Mouse (Mus musculus): ENCODE data around the gene Coil. TPM values are rescaled to one million over a fixed set of nuclear protein-coding genes. Genes with fewer than 3 reads are reported as not detected.
"Not testable (repeated sequence)": the region's sequence is repeated elsewhere in the genome, so short reads cannot be mapped to it uniquely, and the experiment has no call there.

The Coil gene
- total and polyA plus RNA-seq, 3 experiments = 28.5 to 37.4 (median 35.4) TPM

- DNase-seq (ENCODE audit: extremely low read depth); H3K9me3 ChIP-seq (replicated peaks; ENCODE audit: low read length); H3K27me3 ChIP-seq (replicated peaks); H3K4me3 ChIP-seq (replicated peaks in 1 of 3; ENCODE audit: low read depth in 2 of 3, low read length in 2 of 3, poor library complexity in 1 of 3); dilution Hi-C loops (cut with MboI; ENCODE audit: extremely low pct_ligation_motif_present, extremely low pct_unique_long_range_greater_than_20kb, low sequenced_read_pairs); H3K9ac ChIP-seq (ENCODE audit: insufficient read depth, low read depth); H3K4me2 ChIP-seq (ENCODE audit: insufficient read depth, low read depth, poor library complexity, severe bottlenecking); H3K27ac ChIP-seq (ENCODE audit: insufficient read depth, low read depth): not testable (repeated sequence)
- H3K36me3 ChIP-seq (replicated peaks in 1 of 2; ENCODE audit: control insufficient read depth in 1 of 2, insufficient read depth in 1 of 2, low read length in 1 of 2) = peaks cover 0 to 14% of the 10 kb centered on the region in 2 experiments
- peak in 1 of 2 experiments; percentile 45; a peak in 2 of 4 replicates for TF ChIP-seq CTCF (conservative IDR thresholded peaks at IDR 0.05 in 1 of 2, IDR thresholded peaks at IDR 0.05 in 1 of 2; ENCODE audit: low read depth in 2 of 2, low read length in 2 of 2)
- in situ Hi-C loops (cut with MboI; ENCODE audit: low pct_ligation_motif_present, low pct_unique_long_range_greater_than_20kb, low sequenced_read_pairs) = loop anchor here (10.0 kb wide), 1 partner anchor 307 kb away; the partner anchor contains the start of gene Nog
- peaks cover 24% of the 10 kb centered on the region for H3K79me2 ChIP-seq (replicated peaks; ENCODE audit: control insufficient read depth, extremely low read depth, insufficient read depth, poor library complexity, severe bottlenecking)
- peaks cover 15 to 55% of the 10 kb centered on the region in 2 experiments for H3K4me1 ChIP-seq (ENCODE audit: control insufficient read depth in 1 of 2, insufficient read depth in 2 of 2)
Observed at GRCm38 (mm10) chr11:88997343-88997742, 27.3 kb downstream of the Coil start.

GRCm38 (mm10) chr11:88998406-88998805 is 28.4 kb downstream of the Coil start:
- Histone ChIP-seq H3K79me2 (replicated peaks; ENCODE audit: control insufficient read depth, extremely low read depth, insufficient read depth, poor library complexity, severe bottlenecking) (peaks cover 34% of the 10 kb centered on the region), H3K36me3 (replicated peaks in 1 of 2; ENCODE audit: control insufficient read depth in 1 of 2, insufficient read depth in 1 of 2, low read length in 1 of 2) (peaks cover 0 to 23% of the 10 kb centered on the region in 2 experiments), H3K27ac (ENCODE audit: insufficient read depth, low read depth) (no peak overlapping the region), H3K4me1 (ENCODE audit: control insufficient read depth in 1 of 2, insufficient read depth in 2 of 2) (peaks cover 23 to 61% of the 10 kb centered on the region in 2 experiments), H3K4me2 (ENCODE audit: insufficient read depth, low read depth, poor library complexity, severe bottlenecking) (peak overlapping the region; percentile 72; the same call in 1 of the 2 replicates), H3K27me3 (replicated peaks) (no peaks in the 10 kb centered on the region), H3K9ac (ENCODE audit: insufficient read depth, low read depth) (no peak overlapping the region), H3K9me3 (replicated peaks; ENCODE audit: low read length) (no peaks in the 10 kb centered on the region), H3K4me3 (replicated peaks in 1 of 3; ENCODE audit: low read depth in 2 of 3, low read length in 2 of 3, poor library complexity in 1 of 3) (peak overlapping the region in 1 of 3 experiments; percentile 85)
- no peak for DNase-seq (ENCODE audit: extremely low read depth)
- TF ChIP-seq POLR2AphosphoS2 (IDR thresholded peaks at IDR 0.05; ENCODE audit: low read depth, low read length) (no peak), MXI1 (IDR thresholded peaks at IDR 0.05; ENCODE audit: low read depth, low read length) (no peak), SIN3A (IDR thresholded peaks at IDR 0.05; ENCODE audit: low read length) (no peak), ETS1 (conservative IDR thresholded peaks at IDR 0.05; ENCODE audit: low read depth, low read length) (no peak), JUN (IDR thresholded peaks at IDR 0.05; ENCODE audit: insufficient read depth, low read depth, low read length) (no peak), EP300 (IDR thresholded peaks at IDR 0.05; ENCODE audit: low read length) (no peak), NELFE (IDR thresholded peaks at IDR 0.05; ENCODE audit: low read depth, low read length) (no peak)
- in situ Hi-C loops (cut with MboI; ENCODE audit: low pct_ligation_motif_present, low pct_unique_long_range_greater_than_20kb, low sequenced_read_pairs) = loop anchor here (10.0 kb wide), 1 partner anchor 306 kb away; the partner anchor contains the start of gene Nog
- dilution Hi-C loops (cut with MboI; ENCODE audit: extremely low pct_ligation_motif_present, extremely low pct_unique_long_range_greater_than_20kb, low sequenced_read_pairs) = no loop called here

GRCm38 (mm10) chr11:88998974-88999722 is 29.1 kb downstream of the Coil start, which contains the start of gene Trim25:
Trim25 (plus strand) TSS chr11:88999376.
- peak within 1 kb of the TSS; percentile 76 to 85 (median 84) for H3K4me3 ChIP-seq (replicated peaks in 1 of 3; ENCODE audit: low read depth in 2 of 3, low read length in 2 of 3, poor library complexity in 1 of 3)
- in situ Hi-C loops (cut with MboI; ENCODE audit: low pct_ligation_motif_present, low pct_unique_long_range_greater_than_20kb, low sequenced_read_pairs) = loop anchor here (10.0 kb wide), 1 partner anchor 306 kb away; the partner anchor contains the start of gene Nog
- dilution Hi-C loops (cut with MboI; ENCODE audit: extremely low pct_ligation_motif_present, extremely low pct_unique_long_range_greater_than_20kb, low sequenced_read_pairs) = no loop called here
- peak within 1 kb of the TSS; percentile 50 for H3K9ac ChIP-seq (ENCODE audit: insufficient read depth, low read depth)
- H3K79me2 ChIP-seq (replicated peaks; ENCODE audit: control insufficient read depth, extremely low read depth, insufficient read depth, poor library complexity, severe bottlenecking) = peaks cover 37% of the 10 kb centered on the region
- peak within 1 kb of the TSS; percentile 7 for H3K27ac ChIP-seq (ENCODE audit: insufficient read depth, low read depth)
- peak within 1 kb of the TSS; percentile 72 for H3K4me2 ChIP-seq (ENCODE audit: insufficient read depth, low read depth, poor library complexity, severe bottlenecking)
- H3K36me3 ChIP-seq (replicated peaks in 1 of 2; ENCODE audit: control insufficient read depth in 1 of 2, insufficient read depth in 1 of 2, low read length in 1 of 2) = peaks cover 0 to 30% of the 10 kb centered on the region in 2 experiments
- DNase-seq (ENCODE audit: extremely low read depth) = peak; percentile 99
- H3K9me3 ChIP-seq (replicated peaks; ENCODE audit: low read length) = no peaks in the 10 kb centered on the region
- H3K27me3 ChIP-seq (replicated peaks) = no peaks in the 10 kb centered on the region
- peaks cover 22 to 61% of the 10 kb centered on the region in 2 experiments for H3K4me1 ChIP-seq (ENCODE audit: control insufficient read depth in 1 of 2, insufficient read depth in 2 of 2)
- TF ChIP-seq BHLHE40 (IDR thresholded peaks at IDR 0.05; ENCODE audit: low read depth, low read length) (peak; percentile 97), MXI1 (IDR thresholded peaks at IDR 0.05; ENCODE audit: low read depth, low read length) (peak; percentile 97; the same call in 1 of the 2 replicates), RCOR1 (conservative IDR thresholded peaks at IDR 0.05; ENCODE audit: low read depth, low read length) (peak; percentile 85), ZMIZ1 (IDR thresholded peaks at IDR 0.05; ENCODE audit: low read depth, low read length) (peak; percentile 97), UBTF (IDR thresholded peaks at IDR 0.05; ENCODE audit: low read depth, low read length) (peak; percentile 86), CHD1 (IDR thresholded peaks at IDR 0.05; ENCODE audit: low read depth, low read length) (peak; percentile 87; the same call in 1 of the 2 replicates), GABPA (IDR thresholded peaks at IDR 0.05; ENCODE audit: insufficient replicate concordance, low read depth, low read length) (no peak; the same call in 1 of the 2 replicates), USF2 (conservative IDR thresholded peaks at IDR 0.05; ENCODE audit: low read depth, low read length) (peak; percentile 96), JUN (IDR thresholded peaks at IDR 0.05; ENCODE audit: insufficient read depth, low read depth, low read length) (no peak), TBP (conservative IDR thresholded peaks at IDR 0.05; ENCODE audit: low read depth, low read length) (peak; percentile 92), SIN3A (IDR thresholded peaks at IDR 0.05; ENCODE audit: low read length) (peak; percentile 94), POLR2A (IDR thresholded peaks at IDR 0.05; ENCODE audit: low read depth, low read length) (peak; percentile 98), MAX (IDR thresholded peaks at IDR 0.05; ENCODE audit: low read length) (peak; percentile 97), RAD21 (IDR thresholded peaks at IDR 0.05; ENCODE audit: low read depth, low read length) (peak; percentile 12), ETS1 (conservative IDR thresholded peaks at IDR 0.05; ENCODE audit: low read depth, low read length) (peak; percentile 89), PAX5 (IDR thresholded peaks at IDR 0.05; ENCODE audit: low read length) (no peak), MAZ (IDR thresholded peaks at IDR 0.05; ENCODE audit: low read depth, low read length) (peak; percentile 95), POLR2AphosphoS2 (IDR thresholded peaks at IDR 0.05; ENCODE audit: low read depth, low read length) (peak; percentile 96), MAFK (IDR thresholded peaks at IDR 0.05; ENCODE audit: insufficient replicate concordance, low read length) (peak; percentile 50; the same call in 1 of the 2 replicates), ZC3H11A (IDR thresholded peaks at IDR 0.05; ENCODE audit: low read depth, low read length) (no peak)
